Mouse (Mus musculus) bone marrow, adult 2 months (tissue): ENCODE measurements at regions not wholly inside any gene's neighbourhood (a gene's known extent, or its start where the extent isn't known, plus 50 kb on each side); places are given as distances from the start of the nearest gene placed in this dataset.

Experiments used
- CTCF ChIP-seq: fragments of 200-500 bp; IDR thresholded peaks from 2 replicates; pipeline ENCODE4 v1.5.1; 2011; ENCODE audit warnings: low read length, control low read depth; ENCODE audit not compliant: control insufficient read depth, insufficient read depth
- POLR2A ChIP-seq: fragments of 200-500 bp; IDR thresholded peaks from 2 replicates; pipeline ENCODE4 v1.6.1; 2011; ENCODE audit warnings: low read depth, mild to moderate bottlenecking, control low read depth, low read length, borderline replicate concordance; ENCODE audit not compliant: control insufficient read depth

DNA sequence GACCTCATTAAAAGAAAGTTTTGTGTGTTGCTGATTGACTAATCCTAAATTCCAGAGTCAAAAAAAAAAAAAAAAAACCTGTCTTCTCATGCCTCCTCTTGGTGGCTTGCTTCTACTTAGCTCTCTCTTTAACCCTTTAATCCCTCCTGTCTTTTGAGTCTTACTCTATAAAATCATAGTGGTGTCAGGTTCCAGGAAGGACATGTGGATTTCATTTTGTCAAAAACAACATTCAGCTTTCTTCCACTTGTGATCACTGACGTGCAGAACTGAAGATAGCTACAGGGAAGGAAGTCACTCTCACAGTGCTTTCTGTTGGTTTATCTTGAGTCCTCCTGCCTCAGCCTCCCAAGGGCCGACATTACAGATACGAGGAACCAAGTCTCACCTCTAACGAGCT lies 132.2 kb downstream of the Lca5 start:
- TF ChIP-seq CTCF (no peak), POLR2A (no peak)
